Comparison of ENCODE assay signal across 7 mouse cellular contexts in genomic region chr9:111495561-111495960, GRCm38 (mm10). TPM values are rescaled to one million over a fixed set of nuclear protein-coding genes. Genes with fewer than 3 reads are reported as not detected.
A peak's percentile ranks its signal among the peaks of the same experiment; 100 is the strongest.
DNase-seq lines count a peak whose midpoint lies in the region; ATAC-seq lines count a peak whose summit lies in the region.

No protein-coding gene starts in this region.

- no peaks in the 10 kb centered on the region for H3K4me1 ChIP-seq in forebrain, embryonic 14.5 days (ENCODE audit: control insufficient read depth, insufficient read depth, low read length)
- no peaks in the 10 kb centered on the region for H3K4me1 ChIP-seq in midbrain, embryonic 15.5 days

- intact Hi-C loops in left cerebral cortex, postnatal 25 days (cut with DNase I): no loop called here

- no peaks in the 10 kb centered on the region for H3K36me3 ChIP-seq in forebrain, embryonic 14.5 days (ENCODE audit: control insufficient read depth, insufficient read depth, low read length)
- H3K36me3 ChIP-seq in midbrain, embryonic 15.5 days (replicated peaks): no peaks in the 10 kb centered on the region

- WGBS in forebrain, embryonic 14.5 days: 0% methylated on average over 5 of the region's 5 CpGs
- 0% methylated on average over 5 of the region's 5 CpGs for WGBS in midbrain, embryonic 15.5 days

- DNase-seq in T-cell, adult 2 months (ENCODE audit: low spot score): peak; percentile 3
- DNase-seq in c-Kit-positive CD71-positive TER-119-positive erythroid progenitor cells, embryonic 14.5 days (ENCODE audit: low spot score): peak; percentile 30
- DNase-seq in forebrain, embryonic 14.5 days (ENCODE audit: low spot score): peak; percentile 90
- DNase-seq in hindlimb bud, embryonic 11.5 days (ENCODE audit: extremely low spot score, low read depth, low spot score): peak; percentile 52
- DNase-seq in left cerebral cortex, postnatal 25 days (ENCODE audit: low spot score in 2 of 2): peak; percentile 73 to 75
- peak; percentile 36 to 77 for DNase-seq in spleen, postnatal 10 days (ENCODE audit: low spot score in 2 of 2)

- H3K9ac ChIP-seq in forebrain, embryonic 14.5 days (ENCODE audit: low read length): no peak overlapping the region
- no peak overlapping the region for H3K9ac ChIP-seq in midbrain, embryonic 15.5 days

- no peaks in the 10 kb centered on the region for H3K27me3 ChIP-seq in forebrain, embryonic 14.5 days (replicated peaks; ENCODE audit: control insufficient read depth, insufficient read depth, low read length)
- H3K27me3 ChIP-seq in midbrain, embryonic 15.5 days (replicated peaks): no peaks in the 10 kb centered on the region

- H3K27ac ChIP-seq in forebrain, embryonic 14.5 days (ENCODE audit: low read depth, low read length): no peak overlapping the region
- no peak overlapping the region for H3K27ac ChIP-seq in midbrain, embryonic 15.5 days

- no peaks in the 10 kb centered on the region for H3K9me3 ChIP-seq in forebrain, embryonic 14.5 days (replicated peaks; ENCODE audit: control insufficient read depth, low read length)
- no peaks in the 10 kb centered on the region for H3K9me3 ChIP-seq in midbrain, embryonic 15.5 days

- peak; percentile 73 for ATAC-seq in forebrain, embryonic 14.5 days
- ATAC-seq in midbrain, embryonic 15.5 days (replicated peaks): peak; percentile 59; the same call in 1 of the 2 replicates

- no peak overlapping the region for H3K4me3 ChIP-seq in forebrain, embryonic 14.5 days (ENCODE audit: low read depth, low read length)
- no peak overlapping the region for H3K4me3 ChIP-seq in midbrain, embryonic 15.5 days

- no peak overlapping the region for H3K4me2 ChIP-seq in forebrain, embryonic 14.5 days (ENCODE audit: low read length)
- no peak overlapping the region for H3K4me2 ChIP-seq in midbrain, embryonic 15.5 days

RNA-seq across cellular contexts. Expression of gene Dclk3, which starts 56.7 kb away (rescaled TPM):
- polyA plus RNA-seq in forebrain, embryonic 14.5 days (2014; fragmentation: Nextera tagmentation; extraction: Ambion mirVana): 2.1 and 3.0 TPM in 2 replicates
- total RNA-seq in left cerebral cortex, postnatal 25 days (2021): 10 to 100 TPM; 55.1 to 60.7 TPM
- polyA plus RNA-seq in midbrain, embryonic 15.5 days (2015; fragmentation: Nextera tagmentation; extraction: Ambion mirVana): 5.9 and 6.8 TPM in 2 replicates

Comparison
In these comparisons a context has a peak if more than half of its experiments do, and no peak if none do; other contexts are left out.
1. DNase-seq: peak in every context shown above with its lines; median percentile 90 in forebrain, embryonic 14.5 days; 74 in left cerebral cortex, postnatal 25 days; 56 in spleen, postnatal 10 days; 52 in hindlimb bud, embryonic 11.5 days; 30 in c-Kit-positive CD71-positive TER-119-positive erythroid progenitor cells, embryonic 14.5 days; 3 in T-cell, adult 2 months.